Comparison of ENCODE assay signal across 8 mouse cellular contexts in the genomic region with DNA sequence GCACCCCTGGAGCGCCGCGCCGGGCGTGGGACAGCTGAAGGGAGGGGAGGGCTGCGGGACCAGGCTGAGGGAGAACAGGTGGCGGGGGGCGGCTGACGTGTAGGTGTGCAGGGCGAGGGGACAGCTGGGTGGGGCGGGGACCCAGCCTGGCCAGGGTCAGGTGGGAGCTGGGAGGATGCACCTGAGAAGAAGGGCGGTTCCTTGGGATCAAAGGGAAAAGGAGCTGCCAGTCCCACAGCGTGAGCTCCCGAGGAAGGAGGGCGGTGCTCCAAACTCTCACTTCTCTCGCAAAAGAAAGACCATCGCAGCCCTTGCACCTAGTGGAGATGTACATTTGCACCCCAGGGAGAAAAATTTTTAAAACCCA. TPM values are rescaled to one million over a fixed set of nuclear protein-coding genes. Genes with fewer than 3 reads are reported as not detected.
DNase-seq lines count a peak whose midpoint lies in the region; ATAC-seq and TF ChIP-seq lines count a peak whose summit lies in the region.

A gene (plus strand): TSS at position 252 of the 367 bp plus-strand sequence.

- H3K79me2 ChIP-seq in macrophage (ENCODE audit: inconsistent target): peaks cover 85% of the 10 kb centered on the region

- DNase-seq in kidney, postnatal 10 days: no peak
- DNase-seq in adrenal gland, postnatal 10 days: no peak
- DNase-seq in gastrocnemius, adult 2 months: no peak
- no peak for DNase-seq in MN1 (ENCODE audit: low spot score)
- DNase-seq in spleen, postnatal 36 days (ENCODE audit: low spot score in 2 of 2): no peak

- H3K36me3 ChIP-seq in kidney, embryonic 14.5 days (ENCODE audit: control insufficient read depth, insufficient read depth, low read length): peaks cover 11% of the 10 kb centered on the region; the same call in 1 of the 2 replicates
- H3K36me3 ChIP-seq in hindbrain, embryonic 16.5 days (ENCODE audit: control insufficient read depth, insufficient read depth, low read length): no peaks in the 10 kb centered on the region
- no peaks in the 10 kb centered on the region for H3K36me3 ChIP-seq in macrophage (ENCODE audit: inconsistent target)

- WGBS in kidney, embryonic 14.5 days: 2% methylated on average over 17 of the region's 17 CpGs
- WGBS in hindbrain, embryonic 16.5 days: 0% methylated on average over 17 of the region's 17 CpGs
- under 1% methylated on average over 16 of the region's 17 CpGs for WGBS in macrophage (ENCODE audit: missing documents)

- intact Hi-C loops in gastrocnemius, adult 2 months (cut with DNase I): loop anchor here (1.0 to 5.0 kb wide), 4 partner anchors 38 to 244 kb away; a partner anchor contains a TSS

- H3K4me1 ChIP-seq in kidney, embryonic 14.5 days (ENCODE audit: control insufficient read depth, insufficient read depth, low read length): peaks cover 16% of the 10 kb centered on the region
- peaks cover 17% of the 10 kb centered on the region for H3K4me1 ChIP-seq in hindbrain, embryonic 16.5 days (ENCODE audit: control insufficient read depth, insufficient read depth, low read depth, low read length)

- H3K27me3 ChIP-seq in kidney, embryonic 14.5 days (ENCODE audit: control insufficient read depth, insufficient read depth, low read length): no peaks in the 10 kb centered on the region
- no peaks in the 10 kb centered on the region for H3K27me3 ChIP-seq in hindbrain, embryonic 16.5 days (replicated peaks; ENCODE audit: control insufficient read depth, insufficient read depth, low read length)

- H3K9me3 ChIP-seq in kidney, embryonic 14.5 days (ENCODE audit: control insufficient read depth, low read length): no peaks in the 10 kb centered on the region
- no peaks in the 10 kb centered on the region for H3K9me3 ChIP-seq in hindbrain, embryonic 16.5 days (ENCODE audit: control insufficient read depth, low read length)

- peak within 1 kb of the TSS; percentile 95 for H3K4me2 ChIP-seq in kidney, embryonic 14.5 days (replicated peaks; ENCODE audit: low read depth, low read length)
- H3K4me2 ChIP-seq in hindbrain, embryonic 16.5 days (ENCODE audit: low read length): peak within 1 kb of the TSS; percentile 97

- peak within 1 kb of the TSS; percentile 86 for H3K4me3 ChIP-seq in kidney, embryonic 14.5 days (ENCODE audit: low read length)
- H3K4me3 ChIP-seq in gastrocnemius, adult 2 months: peak within 1 kb of the TSS; percentile 88
- H3K4me3 ChIP-seq in hindbrain, embryonic 16.5 days (ENCODE audit: low read length): peak within 1 kb of the TSS; percentile 92
- peak within 1 kb of the TSS; percentile 85 for H3K4me3 ChIP-seq in macrophage (ENCODE audit: inconsistent target)

- no peak for ATAC-seq in kidney, embryonic 14.5 days (ENCODE audit: low FRiP score, low TSS enrichment)
- peak; percentile 69 for ATAC-seq in hindbrain, embryonic 16.5 days

- peak within 1 kb of the TSS; percentile 86 for H3K9ac ChIP-seq in kidney, embryonic 14.5 days (ENCODE audit: low read depth, low read length)
- peak within 1 kb of the TSS; percentile 86 for H3K9ac ChIP-seq in hindbrain, embryonic 16.5 days (ENCODE audit: low read depth, low read length)

- peak within 1 kb of the TSS; percentile 86 for H3K27ac ChIP-seq in kidney, embryonic 14.5 days (ENCODE audit: low read depth, low read length)
- peak within 1 kb of the TSS; percentile 94 for H3K27ac ChIP-seq in gastrocnemius, adult 2 months
- H3K27ac ChIP-seq in hindbrain, embryonic 16.5 days (ENCODE audit: low read depth, low read length): peak within 1 kb of the TSS; percentile 91
- peak within 1 kb of the TSS; percentile 35 for H3K27ac ChIP-seq in macrophage

- TF ChIP-seq CTCF in gastrocnemius, adult 2 months (IDR thresholded peaks at IDR 0.05): no peak

RNA-seq across cellular contexts. Expression of the gene that starts here (rescaled TPM):
- polyA plus RNA-seq in kidney, embryonic 14.5 days (2014; fragmentation: Nextera tagmentation; extraction: Ambion mirVana): 146 and 173 TPM in 2 replicates
- 100 to 1,000 TPM; 145 to 159 TPM for total RNA-seq in adrenal gland, postnatal 10 days (2021)
- total RNA-seq in gastrocnemius, adult 2 months (2021): 10 to 100 TPM; 83.4 to 85.5 TPM
- polyA plus RNA-seq in hindbrain, embryonic 16.5 days (2015; fragmentation: Nextera tagmentation; extraction: Ambion mirVana): 96.0 and 105 TPM in 2 replicates
- 10 to 100 TPM; 15.7 to 53.8 (median 28.7) TPM for total RNA-seq in macrophage (2018; cell fraction: chromatin; rRNA removed)
- total RNA-seq in macrophage (2018; cell fraction: cytosol; rRNA removed): 100 to 1,000 TPM in 12 of 26 experiments, 10 to 100 TPM in 14; 81.7 to 126 (median 98.2) TPM
- total RNA-seq in macrophage (2018; cell fraction: nucleus; rRNA removed): 10 to 100 TPM; 23.7 to 59.1 (median 37.0) TPM
- polyA plus RNA-seq in macrophage (2018): 71.8 to 132 TPM (median 100 TPM) in 3 replicates

Comparison
In these comparisons a context has a peak if more than half of its experiments do, and no peak if none do; other contexts are left out.
1. H3K27ac ChIP-seq: peak in every context shown above with its lines; median percentile 94 in gastrocnemius, adult 2 months; 91 in hindbrain, embryonic 16.5 days; 86 in kidney, embryonic 14.5 days; 35 in macrophage.